Mouse (Mus musculus): ENCODE results near the gene Pdzd3.

DNA sequence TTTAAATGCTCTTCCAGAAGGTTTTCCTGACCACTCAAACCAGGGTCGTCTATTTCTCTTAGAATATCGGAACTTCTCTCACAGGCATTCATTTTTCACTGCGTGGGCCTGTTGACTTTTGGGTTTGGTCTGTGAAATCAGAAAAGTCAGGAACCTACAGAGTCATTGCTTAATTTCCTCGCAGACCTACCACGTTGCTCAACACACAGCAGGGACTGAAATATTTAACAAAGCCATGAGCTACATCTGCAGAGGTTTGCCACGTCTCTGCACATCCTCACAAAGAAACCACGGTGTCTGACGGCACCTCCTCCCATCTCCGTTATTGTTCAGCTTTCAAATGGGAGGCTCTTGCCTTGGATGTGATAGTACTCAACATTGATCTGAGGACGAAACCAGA is 7.7 kb upstream of the Pdzd3 start:
- no peak for TF ChIP-seq CTCF (IDR thresholded peaks at IDR 0.05)
- TF ChIP-seq EP300 (IDR thresholded peaks at IDR 0.05) = no peak

Data from lung, postnatal 0 days (tissue).